Mouse (Mus musculus): ENCODE measurements at regions not wholly inside any gene's neighbourhood (a gene's known extent, or its start where the extent isn't known, plus 50 kb on each side); places are given as distances from the start of the nearest gene placed in this dataset.
A peak's percentile ranks its signal among the peaks of the same experiment; 100 is the strongest.

- no peak overlapping the region for H3K9ac ChIP-seq
- H3K27ac ChIP-seq: no peak overlapping the region
- H3K9me3 ChIP-seq (replicated peaks): no peaks in the 10 kb centered on the region
- H3K4me2 ChIP-seq: no peak overlapping the region
- H3K4me1 ChIP-seq: 0 out of 2 replicates have a peak, but pooled peaks cover 7% of the 10 kb centered on the region
- H3K27me3 ChIP-seq: no peaks in the 10 kb centered on the region
- 86% methylated on average over 5 of the region's 5 CpGs for WGBS
- no peaks in the 10 kb centered on the region for H3K36me3 ChIP-seq (ENCODE audit: poor library complexity, severe bottlenecking)
- ATAC-seq: no peak
- H3K4me3 ChIP-seq: no peak overlapping the region
These were observed 53.2 kb upstream of the Lef1 start for GRCm38 (mm10) chr3:131056893-131057660.

DNA sequence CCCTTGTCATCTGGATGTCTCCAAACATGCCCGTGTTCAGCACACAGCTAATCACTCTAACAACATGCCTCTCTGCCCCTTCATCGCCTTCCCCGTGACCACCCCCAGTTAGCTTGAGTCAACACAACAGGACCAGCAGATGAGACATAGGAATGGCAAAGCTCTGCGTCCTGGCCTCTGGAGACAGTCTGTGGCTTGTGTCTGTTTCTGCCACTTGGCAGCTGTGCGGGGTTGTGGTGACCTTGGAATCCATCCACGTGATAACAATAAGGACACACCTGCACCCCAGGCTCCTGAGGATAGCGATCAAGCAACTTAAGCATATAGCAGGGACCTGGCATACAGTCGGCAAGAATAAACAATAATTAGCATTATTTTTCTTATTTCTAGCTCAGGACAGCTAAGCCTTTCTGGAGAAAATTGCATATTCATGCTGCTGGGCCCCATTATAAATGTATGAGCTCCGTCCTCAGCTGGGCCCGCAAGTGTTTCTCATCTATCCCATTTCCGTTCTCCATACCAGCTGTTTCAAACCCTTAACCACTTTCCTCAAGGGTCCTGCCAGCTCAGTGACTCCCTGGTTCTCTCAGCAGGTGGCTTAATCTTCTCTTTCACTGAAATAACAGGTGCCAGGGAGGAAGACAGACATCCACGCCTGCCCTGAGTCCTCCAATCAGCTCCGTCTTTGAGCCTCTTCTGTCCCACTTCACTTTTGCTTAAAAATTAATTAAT lies 55.9 kb upstream of the Lef1 start:
- Histone ChIP-seq H3K9me3 (replicated peaks) (no peaks in the 10 kb centered on the region), H3K9ac (no peak overlapping the region), H3K4me3 (no peak overlapping the region), H3K27me3 (no peaks in the 10 kb centered on the region), H3K36me3 (ENCODE audit: poor library complexity, severe bottlenecking) (no peaks in the 10 kb centered on the region), H3K4me2 (no peak overlapping the region), H3K4me1 (0 out of 2 replicates have a peak, but pooled peaks cover 7% of the 10 kb centered on the region), H3K27ac (peak overlapping the region; percentile 22; the same call in 1 of the 2 replicates)
- peak; percentile 57; the same call in 1 of the 2 replicates for ATAC-seq
- WGBS: 62% methylated on average over 13 of the region's 13 CpGs

- no peaks in the 10 kb centered on the region for H3K4me1 ChIP-seq
- H3K4me2 ChIP-seq: no peak overlapping the region
- no peak for ATAC-seq
- no peak overlapping the region for H3K9ac ChIP-seq
- no peak overlapping the region for H3K27ac ChIP-seq
- H3K27me3 ChIP-seq: no peaks in the 10 kb centered on the region
- H3K4me3 ChIP-seq: no peak overlapping the region
- H3K36me3 ChIP-seq (ENCODE audit: poor library complexity, severe bottlenecking): no peaks in the 10 kb centered on the region
- no peaks in the 10 kb centered on the region for H3K9me3 ChIP-seq (replicated peaks)
- 82% methylated on average over 3 of the region's 3 CpGs for WGBS
These were observed 62.6 kb upstream of the Lef1 start for GRCm38 (mm10) chr3:131047716-131048115.

GRCm38 (mm10) chr3:131046412-131046811 lies 63.9 kb upstream of the Lef1 start:
- H3K4me2 ChIP-seq: no peak overlapping the region
- H3K9ac ChIP-seq: no peak overlapping the region
- no peaks in the 10 kb centered on the region for H3K36me3 ChIP-seq (ENCODE audit: poor library complexity, severe bottlenecking)
- H3K4me1 ChIP-seq: no peaks in the 10 kb centered on the region
- no peak overlapping the region for H3K4me3 ChIP-seq
- no peak overlapping the region for H3K27ac ChIP-seq
- H3K27me3 ChIP-seq: no peaks in the 10 kb centered on the region
- no peaks in the 10 kb centered on the region for H3K9me3 ChIP-seq (replicated peaks)
- WGBS: 88% methylated on average over 5 of the region's 5 CpGs
- ATAC-seq: no peak

DNA sequence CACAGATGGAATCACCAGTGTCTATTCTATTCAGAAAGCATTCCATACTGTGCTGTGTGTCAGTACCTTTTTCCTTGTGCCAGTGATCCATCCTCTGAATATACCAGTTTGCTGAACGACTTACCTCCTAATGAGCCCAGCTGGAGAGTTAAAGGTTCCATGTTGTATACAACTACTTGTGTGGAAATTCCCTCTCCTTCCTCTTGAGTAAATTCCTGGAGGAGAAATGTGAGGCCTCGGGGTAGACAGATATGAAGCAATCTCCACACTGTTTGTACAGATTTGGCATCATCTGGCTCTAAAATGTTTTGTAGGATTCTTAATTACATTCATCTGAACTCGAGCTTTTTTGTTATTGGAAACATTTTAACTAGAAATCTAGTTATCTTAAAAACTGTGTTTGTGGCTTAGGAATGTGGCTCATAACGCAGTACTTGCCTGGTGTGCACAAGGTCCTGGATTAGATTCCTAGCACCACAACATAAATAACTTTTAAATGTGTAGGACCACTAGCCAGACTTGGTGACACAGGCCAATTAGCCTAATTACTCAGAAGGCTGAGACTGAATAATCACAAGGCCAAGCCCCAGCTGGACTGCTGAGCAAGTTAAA lies 70.0 kb upstream of the Lef1 start:
- Histone ChIP-seq H3K27ac (no peak overlapping the region), H3K9ac (no peak overlapping the region), H3K4me3 (no peak overlapping the region), H3K4me1 (no peaks in the 10 kb centered on the region), H3K9me3 (replicated peaks) (no peaks in the 10 kb centered on the region), H3K36me3 (ENCODE audit: poor library complexity, severe bottlenecking) (no peaks in the 10 kb centered on the region), H3K27me3 (no peaks in the 10 kb centered on the region), H3K4me2 (no peak overlapping the region)
- ATAC-seq: no peak
- 67% methylated on average over 4 of the region's 4 CpGs for whole genome bisulfite sequencing

GRCm38 (mm10) chr3:131037095-131037494 lies 73.2 kb upstream of the Lef1 start:
- Histone ChIP-seq H3K4me1 (no peaks in the 10 kb centered on the region), H3K4me3 (no peak overlapping the region), H3K27ac (no peak overlapping the region), H3K9me3 (replicated peaks) (no peaks in the 10 kb centered on the region), H3K9ac (no peak overlapping the region), H3K36me3 (ENCODE audit: poor library complexity, severe bottlenecking) (no peaks in the 10 kb centered on the region), H3K27me3 (no peaks in the 10 kb centered on the region), H3K4me2 (no peak overlapping the region)
- ATAC-seq: no peak
- 92% methylated on average over 5 of the region's 5 CpGs for WGBS

- Histone ChIP-seq H3K36me3 (ENCODE audit: poor library complexity, severe bottlenecking) (no peaks in the 10 kb centered on the region), H3K27me3 (no peaks in the 10 kb centered on the region), H3K9ac (no peak overlapping the region), H3K9me3 (replicated peaks) (no peaks in the 10 kb centered on the region), H3K4me1 (no peaks in the 10 kb centered on the region), H3K27ac (no peak overlapping the region), H3K4me2 (no peak overlapping the region), H3K4me3 (no peak overlapping the region)
- ATAC-seq: no peak
- 69% methylated on average over 5 of the region's 5 CpGs for WGBS
These were observed 75.5 kb upstream of the Lef1 start for GRCm38 (mm10) chr3:131034774-131035173.

GRCm38 (mm10) chr3:131026336-131026735 lies 83.9 kb upstream of the Lef1 start:
- no peaks in the 10 kb centered on the region for H3K4me1 ChIP-seq
- WGBS: 90% methylated on average over 7 of the region's 7 CpGs

GRCm38 (mm10) chr3:131019163-131019956 lies 90.9 kb upstream of the Lef1 start:
- Histone ChIP-seq H3K9me3 (replicated peaks) (no peaks in the 10 kb centered on the region), H3K4me1 (peaks cover 9% of the 10 kb centered on the region), H3K9ac (peak overlapping the region; percentile 2; the same call in 1 of the 2 replicates), H3K4me3 (peak overlapping the region; percentile 3; the same call in 1 of the 2 replicates), H3K27ac (peak overlapping the region; percentile 1; the same call in 1 of the 2 replicates), H3K27me3 (no peaks in the 10 kb centered on the region), H3K4me2 (peak overlapping the region; percentile 48), H3K36me3 (ENCODE audit: poor library complexity, severe bottlenecking) (no peaks in the 10 kb centered on the region)
- WGBS: 25% methylated on average over 23 of the region's 23 CpGs
- ATAC-seq: peak; percentile 68

More at GRCm38 (mm10) chr3:131026336-131026735, 83.9 kb upstream of the Lef1 start:
- no peaks in the 10 kb centered on the region for H3K27me3 ChIP-seq
- H3K27ac ChIP-seq: no peak overlapping the region
- H3K4me3 ChIP-seq: no peak overlapping the region
- no peak overlapping the region for H3K9ac ChIP-seq
- H3K36me3 ChIP-seq (ENCODE audit: poor library complexity, severe bottlenecking): no peaks in the 10 kb centered on the region
- ATAC-seq: no peak
- H3K9me3 ChIP-seq (replicated peaks): no peaks in the 10 kb centered on the region
- H3K4me2 ChIP-seq: no peak overlapping the region

DNA sequence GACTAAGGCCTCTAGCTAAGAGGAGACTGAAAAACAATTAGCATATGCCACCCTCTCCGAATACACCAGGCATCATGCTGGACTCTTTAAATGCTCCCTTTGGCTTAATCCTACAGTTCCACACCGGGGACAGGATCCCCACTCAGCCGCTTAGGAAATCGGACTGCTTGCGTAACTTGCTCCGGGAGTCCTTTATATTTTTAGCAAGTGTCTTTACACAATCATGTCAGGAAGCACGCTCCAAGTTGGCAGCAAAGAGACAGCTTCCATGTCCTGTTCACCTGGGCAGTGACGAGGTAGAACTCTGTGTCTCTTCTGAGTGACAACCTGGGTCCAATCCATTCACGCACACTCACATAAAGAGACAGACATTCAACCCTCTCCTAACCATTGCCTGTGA lies 92.4 kb upstream of the Lef1 start:
- Histone ChIP-seq H3K4me2 (no peak overlapping the region), H3K9me3 (replicated peaks) (no peaks in the 10 kb centered on the region), H3K4me1 (peaks cover 9% of the 10 kb centered on the region), H3K36me3 (ENCODE audit: poor library complexity, severe bottlenecking) (no peaks in the 10 kb centered on the region), H3K4me3 (no peak overlapping the region), H3K27ac (no peak overlapping the region), H3K9ac (no peak overlapping the region), H3K27me3 (no peaks in the 10 kb centered on the region)
- ATAC-seq: no peak
- 81% methylated on average over 9 of the region's 9 CpGs for WGBS

- H3K27ac ChIP-seq: no peak overlapping the region
- ATAC-seq: no peak
- H3K36me3 ChIP-seq (ENCODE audit: poor library complexity, severe bottlenecking): no peaks in the 10 kb centered on the region
- no peaks in the 10 kb centered on the region for H3K9me3 ChIP-seq (replicated peaks)
- WGBS: 60% methylated on average over 10 of the region's 10 CpGs
- no peak overlapping the region for H3K9ac ChIP-seq
- no peak overlapping the region for H3K4me3 ChIP-seq
- no peak overlapping the region for H3K4me2 ChIP-seq
- H3K4me1 ChIP-seq: peaks cover 9% of the 10 kb centered on the region
- no peaks in the 10 kb centered on the region for H3K27me3 ChIP-seq
These were observed 94.2 kb upstream of the Lef1 start for GRCm38 (mm10) chr3:131016104-131016503.
